Mouse (Mus musculus) CD4-positive helper T cell, adult 2 months (primary cell): ENCODE measurements around the gene Nfib.

Experiments
- DNase-seq: peaks from one replicate; pipeline ENCODE4 v3.0.0-alpha.2; 2012; ENCODE audit warnings: low read depth, missing footprints, low spot score

The Nfib gene

GRCm38 (mm10) chr4:82392496-82392895, 313.1 kb downstream of the Nfib start:
- DNase-seq, result no peak

DNA sequence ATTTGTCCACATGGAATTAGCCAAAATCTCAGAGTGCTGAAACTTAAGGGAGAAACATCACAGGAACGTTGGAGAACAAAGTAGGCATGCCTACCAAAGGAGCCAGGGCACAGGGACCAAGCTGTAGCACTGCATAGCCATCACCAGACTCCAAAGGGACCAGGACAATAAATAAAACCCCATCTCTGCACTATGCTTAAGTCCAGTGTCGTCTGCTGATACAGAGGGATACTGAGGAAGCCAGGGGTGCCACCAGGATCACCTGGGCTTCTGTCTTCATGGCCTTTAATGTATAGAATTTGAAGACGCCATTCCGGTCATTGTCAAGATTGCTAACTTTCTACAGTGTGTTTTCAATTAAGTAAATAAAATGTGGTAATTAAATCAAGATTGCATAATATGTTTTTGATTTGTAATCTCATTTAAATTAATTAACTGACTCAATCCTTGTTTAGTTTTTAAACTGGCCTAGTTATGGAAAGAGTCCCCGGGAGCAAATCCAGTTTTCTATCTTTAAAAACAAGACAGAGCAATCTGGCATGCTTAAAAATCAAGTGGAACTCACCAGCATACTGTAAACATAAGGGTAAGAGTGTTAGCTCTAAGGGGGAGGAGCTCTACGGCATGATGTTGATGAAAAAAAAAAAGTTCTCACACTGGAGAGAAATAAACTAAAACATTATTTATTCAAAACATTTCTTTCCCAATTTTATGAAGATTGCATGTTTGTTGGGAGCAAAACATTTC, 313.7 kb downstream of the Nfib start:
- DNase-seq, result no peak

GRCm38 (mm10) chr4:82390545-82390944, 315.0 kb downstream of the Nfib start:
- no peak for DNase-seq

GRCm38 (mm10) chr4:82389876-82390275, 315.7 kb downstream of the Nfib start:
- DNase-seq, result no peak

- DNase-seq, result no peak
Measured at GRCm38 (mm10) chr4:82387620-82388019, 317.9 kb downstream of the Nfib start.

GRCm38 (mm10) chr4:82386222-82386993, 319.1 kb downstream of the Nfib start:
- DNase-seq, result no peak

GRCm38 (mm10) chr4:82385638-82386037, 319.9 kb downstream of the Nfib start:
- no peak for DNase-seq

DNA sequence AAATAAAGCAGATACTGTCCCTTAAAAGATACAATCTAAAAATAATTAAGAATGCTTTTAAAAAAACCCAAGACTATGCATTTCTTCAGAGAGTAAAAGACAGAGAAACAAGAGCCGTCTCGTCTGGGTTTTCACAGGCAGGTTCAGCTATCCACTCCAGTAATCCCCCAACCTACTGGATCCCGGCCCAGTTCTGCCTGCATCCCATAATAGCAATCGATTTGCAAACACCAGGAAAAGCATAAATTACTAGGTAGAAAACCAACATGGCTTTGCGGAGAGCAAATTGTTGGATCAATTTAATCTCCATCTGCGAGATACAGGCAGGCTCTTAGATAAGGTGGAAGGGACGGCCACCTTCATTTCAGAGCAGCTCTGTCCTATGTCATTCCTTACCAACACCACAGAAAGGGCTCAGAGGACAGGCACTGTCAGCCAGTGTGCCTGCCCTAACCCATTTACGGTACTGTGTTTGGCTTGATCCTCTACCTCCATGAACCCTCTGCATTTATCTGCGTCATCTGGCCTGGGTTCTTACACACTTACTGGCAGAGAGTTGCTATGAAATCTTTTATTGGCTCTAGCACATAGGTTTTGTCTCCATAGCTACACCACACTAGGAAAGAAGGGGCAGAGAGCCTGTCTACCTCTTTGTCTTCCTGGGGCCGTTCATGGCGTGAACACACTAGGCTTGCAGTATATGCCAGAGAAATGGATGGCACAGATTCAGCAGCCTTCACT, 321.4 kb downstream of the Nfib start:
- DNase-seq, result no peak

GRCm38 (mm10) chr4:82383346-82383745, 322.2 kb downstream of the Nfib start:
- DNase-seq, result no peak

DNA sequence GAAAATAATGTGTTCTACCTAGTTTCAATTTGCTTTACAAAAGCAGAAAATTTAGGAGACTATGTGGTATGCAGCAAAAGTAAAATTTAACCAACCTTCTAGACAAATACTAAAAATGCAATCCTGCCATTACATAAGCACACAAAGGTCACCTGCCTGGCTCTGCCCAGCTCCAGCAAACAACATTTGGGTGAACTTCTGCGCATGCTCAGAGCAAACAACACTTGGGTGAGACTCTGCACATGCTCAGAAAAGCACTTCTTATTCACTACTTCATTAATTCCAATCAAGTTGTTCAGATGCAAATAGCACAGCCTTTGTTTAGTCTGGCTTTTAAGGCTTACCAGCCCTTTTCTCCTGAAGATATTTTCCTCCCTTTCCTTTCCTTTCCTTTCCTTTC, 323.8 kb downstream of the Nfib start:
- no peak for DNase-seq

GRCm38 (mm10) chr4:82380578-82380977, 325.0 kb downstream of the Nfib start:
- DNase-seq, result no peak

- no peak for DNase-seq
Measured at GRCm38 (mm10) chr4:82378050-82378449, 327.5 kb downstream of the Nfib start.

GRCm38 (mm10) chr4:82377621-82378020, 327.9 kb downstream of the Nfib start:
- DNase-seq, result no peak

GRCm38 (mm10) chr4:82374560-82374959, 331.0 kb downstream of the Nfib start:
- DNase-seq, result no peak

DNA sequence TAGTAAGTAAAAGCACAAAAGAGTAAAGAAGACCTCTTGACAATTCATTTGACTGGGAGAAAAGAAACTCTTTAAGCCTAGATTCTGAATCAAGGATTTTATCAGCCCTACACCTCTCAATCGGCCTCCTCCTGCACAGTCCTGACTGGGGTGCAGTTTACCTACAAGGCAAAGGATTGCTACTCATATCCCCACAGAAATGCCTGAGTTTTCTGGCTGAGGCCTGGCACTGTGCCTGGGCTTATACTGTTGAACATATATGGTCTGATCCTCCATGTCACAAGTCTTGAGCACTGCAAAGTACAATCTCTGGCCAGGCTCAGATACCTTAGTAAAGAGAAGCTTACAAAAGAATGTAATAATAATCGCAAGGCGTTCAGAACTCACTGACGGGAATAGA, 333.3 kb downstream of the Nfib start:
- no peak for DNase-seq

GRCm38 (mm10) chr4:82371471-82371870, 334.1 kb downstream of the Nfib start:
- no peak for DNase-seq

DNA sequence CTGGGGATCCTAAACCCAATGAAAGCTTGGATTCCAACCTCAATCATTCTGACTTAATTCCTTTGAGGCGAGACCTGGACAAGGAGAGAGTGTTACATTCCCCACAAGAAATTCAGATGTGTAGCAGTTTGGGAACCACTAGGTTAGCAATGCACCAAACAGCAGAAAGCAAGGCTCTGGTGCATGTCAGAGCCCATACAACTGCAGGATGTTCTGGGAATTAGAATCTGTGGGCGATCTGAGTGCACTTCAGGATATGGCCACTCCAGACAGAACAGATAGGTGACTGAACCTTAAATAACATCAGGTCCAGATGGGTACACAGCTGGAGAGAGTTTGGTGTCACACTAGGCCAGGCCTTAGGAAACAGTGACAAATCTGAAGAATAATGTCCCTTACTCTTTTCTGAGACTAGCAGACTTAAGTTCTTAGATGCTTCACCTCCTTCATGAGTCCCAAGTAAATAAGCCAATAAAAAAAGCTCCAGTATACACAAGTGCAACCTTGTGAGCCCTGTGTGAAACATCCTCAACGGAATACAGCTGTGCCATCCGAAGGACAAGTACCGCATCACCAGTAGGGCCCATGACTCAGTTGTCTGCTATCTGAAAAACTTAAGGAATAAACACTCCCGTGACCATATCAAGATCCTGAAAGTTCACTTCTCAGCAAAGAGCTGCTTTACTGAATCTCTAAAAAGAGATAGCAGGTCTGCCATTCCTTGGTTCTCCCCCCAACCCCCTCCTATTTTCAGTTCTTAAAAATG, 336.4 kb downstream of the Nfib start:
- no peak for DNase-seq

- no peak for DNase-seq
Measured at GRCm38 (mm10) chr4:82368091-82368775, 337.3 kb downstream of the Nfib start.

GRCm38 (mm10) chr4:82364696-82365385, 340.7 kb downstream of the Nfib start:
- DNase-seq, result no peak

GRCm38 (mm10) chr4:82363951-82364350, 341.6 kb downstream of the Nfib start:
- no peak for DNase-seq
